Mouse (Mus musculus) ES-E14 (cell line): ENCODE data around the gene Rbmxl1. TPM values are rescaled to one million over a fixed set of nuclear protein-coding genes. Genes with fewer than 3 reads are reported as not detected.

ENCODE experiments used
- DNase-seq: peaks from one replicate; pipeline ENCODE4 v3.0.0-alpha.2; 2013; ENCODE audit warnings: low read depth, low spot score
- H3K27ac ChIP-seq: 2 replicates; pipeline ENCODE4 v1.5.1; 2012; ENCODE audit warnings: low read depth, mild to moderate bottlenecking, low read length, moderate library complexity, mixed read lengths; ENCODE audit not compliant: poor library complexity, insufficient read depth, severe bottlenecking
- H3K36me3 ChIP-seq: 2 replicates; pipeline ENCODE4 v1.6.1; 2012; ENCODE audit warnings: mild to moderate bottlenecking, low read length, moderate library complexity, mixed read lengths; ENCODE audit not compliant: control insufficient read depth, poor library complexity, insufficient read depth, severe bottlenecking
- H3K4me1 ChIP-seq, 2 experiments: fragments of 150-350 bp in 1 of 2; sonication (generic) in 1 of 2; 2 replicates each; pipeline ENCODE4 v1.6.1; 2012; ENCODE audit warnings: low read length in 2 of 2, mild to moderate bottlenecking in 1 of 2, mixed read lengths in 1 of 2; ENCODE audit not compliant: control insufficient read depth in 2 of 2, insufficient read depth in 2 of 2, poor library complexity in 1 of 2
- H3K4me3 ChIP-seq, 2 experiments: fragments of 150-350 bp in 1 of 2; sonication (generic) in 1 of 2; 2 replicates each; pipeline ENCODE4 v1.5.1; 2012; ENCODE audit warnings: low read length in 2 of 2, low read depth in 1 of 2, mild to moderate bottlenecking in 1 of 2, mixed read lengths in 1 of 2; ENCODE audit not compliant: insufficient read depth in 1 of 2, poor library complexity in 1 of 2, severe bottlenecking in 1 of 2
- H3K9ac ChIP-seq: 2 replicates; pipeline ENCODE4 v1.6.1; 2012; ENCODE audit warnings: low read depth, mild to moderate bottlenecking, low read length, mixed read lengths; ENCODE audit not compliant: poor library complexity, insufficient read depth, severe bottlenecking
- H3K9me3 ChIP-seq: fragments of 150-350 bp; sonication (generic); 2 replicates; pipeline ENCODE4 v1.6.1; 2012; ENCODE audit warnings: low read depth, mild to moderate bottlenecking, low read length; ENCODE audit not compliant: control insufficient read depth, insufficient read depth
- CHD2 ChIP-seq: IDR thresholded peaks from 2 replicates; pipeline ENCODE4 v1.6.1; 2014; ENCODE audit warnings: mild to moderate bottlenecking, low read depth, low read length, inconsistent platforms
- HCFC1 ChIP-seq: IDR thresholded peaks from 2 replicates; pipeline ENCODE4 v1.6.1; 2012; ENCODE audit warnings: low read length, inconsistent platforms, borderline replicate concordance; ENCODE audit not compliant: insufficient read depth
- MAFK ChIP-seq: IDR thresholded peaks from 2 replicates; pipeline ENCODE4 v1.6.1; 2014; ENCODE audit warnings: mild to moderate bottlenecking, low read depth, low read length, inconsistent platforms; ENCODE audit not compliant: insufficient read depth
- ZC3H11A ChIP-seq: IDR thresholded peaks from 2 replicates; pipeline ENCODE4 v1.6.1; 2012; ENCODE audit warnings: low read depth, mild to moderate bottlenecking, inconsistent platforms, low read length, borderline replicate concordance
- ZNF384 ChIP-seq: IDR thresholded peaks from 2 replicates; pipeline ENCODE4 v1.6.1; 2012; ENCODE audit warnings: low read depth, low read length, inconsistent platforms
- in situ Hi-C, 2 experiments: fragments of 600-800 bp; cut with MboI; formaldehyde crosslinking; loops; one replicate each; pipeline ENCODE4 v1.15.1; 2025; ENCODE audit warnings: low sequenced_read_pairs in 2 of 2, inconsistent platforms in 1 of 2; ENCODE audit not compliant: unreplicated experiment in 2 of 2
- total RNA-seq: library from RNA; depleted of rRNA; stranded (reverse); fragments of 300-350 nt; gene quantifications from 2 replicates; pipeline ENCODE4 v1.2.3, GENCODE M21; 2012; rRNA removed

The Rbmxl1 gene
- total RNA-seq: 90.3 and 124 TPM in 2 replicates

DNA sequence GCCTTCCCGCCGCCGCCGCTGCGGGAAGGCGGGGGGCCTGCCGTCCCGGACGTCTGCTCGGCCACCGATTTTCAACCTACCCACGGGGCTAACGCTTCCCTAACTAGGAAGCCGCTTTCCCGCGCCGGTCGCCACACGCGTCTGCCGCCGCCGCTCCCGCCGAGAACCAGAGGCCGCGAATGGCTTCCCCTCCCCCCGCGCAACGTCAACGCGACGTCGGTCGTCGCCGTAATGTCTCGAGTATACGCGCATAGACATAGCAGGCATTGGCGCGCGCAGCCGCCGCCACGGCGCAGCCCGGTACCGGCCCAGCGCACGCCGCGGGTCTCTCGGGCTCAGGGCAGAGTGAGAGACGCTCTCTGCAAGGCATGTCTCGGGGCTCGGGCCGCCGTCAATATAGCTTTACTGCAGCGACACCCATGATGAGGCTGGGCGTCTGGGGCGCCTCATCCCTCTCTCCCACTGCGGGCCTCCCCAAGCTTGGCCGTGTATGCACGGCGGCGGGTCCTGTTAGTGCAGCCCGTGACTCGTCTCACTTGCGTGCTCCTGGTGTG is at the start of gene Rbmxl1:
Rbmxl1 (minus strand) TSS at position 180 of the 554 bp plus-strand sequence.
- H3K4me3 ChIP-seq: peak within 1 kb of the TSS; percentile 83 to 99
- H3K9ac ChIP-seq: peak within 1 kb of the TSS; percentile 95
- peaks cover 8% of the 10 kb centered on the region for H3K36me3 ChIP-seq
- no peaks in the 10 kb centered on the region for H3K9me3 ChIP-seq
- peak within 1 kb of the TSS; percentile 94 for H3K27ac ChIP-seq
- H3K4me1 ChIP-seq: peaks cover 2 to 8% of the 10 kb centered on the region in 2 experiments
- DNase-seq: peak; percentile 79
- TF ChIP-seq MAFK (0 out of 2 replicates have a peak, but pooled peaks have one; percentile 6), CHD2 (0 out of 2 replicates have a peak, but pooled peaks have one; percentile 33), HCFC1 (peak; percentile 37), ZNF384 (no peak)
- in situ Hi-C loops: no loop called here

DNA sequence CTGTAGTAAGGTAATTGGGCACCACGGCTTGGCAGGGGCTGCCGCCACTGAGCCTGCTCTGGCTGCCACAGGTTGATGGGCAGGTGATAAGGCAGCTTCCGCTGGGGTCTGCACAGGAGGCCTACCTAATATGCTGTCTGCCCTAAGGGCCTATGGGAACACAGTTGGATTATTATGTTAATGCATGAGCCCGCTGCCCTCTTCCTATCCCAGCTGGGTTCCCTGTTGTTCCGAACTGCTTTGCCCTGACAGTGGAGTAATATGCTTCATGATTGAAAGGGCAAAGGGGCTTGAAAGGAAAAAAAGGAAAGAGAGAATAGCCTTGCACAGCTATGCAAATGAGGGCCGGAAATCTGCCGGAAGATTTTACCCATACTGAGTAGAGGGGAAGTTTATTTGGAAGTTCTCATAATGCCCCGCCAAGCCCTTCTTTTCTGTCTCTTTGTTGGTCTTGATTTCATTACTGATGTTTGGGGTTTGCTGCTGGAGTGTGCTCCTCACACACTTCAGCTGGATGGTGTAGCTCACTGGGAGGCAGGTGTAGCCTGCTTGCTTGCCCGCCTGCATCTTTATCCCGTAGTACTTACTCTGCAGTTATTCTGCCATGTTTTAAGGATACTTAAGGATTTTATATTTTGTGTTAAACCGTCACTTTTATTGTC is 48.2 kb upstream of the Rbmxl1 start:
- Histone ChIP-seq H3K9me3 (no peaks in the 10 kb centered on the region), H3K9ac (no peak overlapping the region), H3K4me3 (peak overlapping the region in 1 of 2 experiments; percentile 6; a peak in 2 of 4 replicates), H3K36me3 (peaks cover 12% of the 10 kb centered on the region; the same call in 1 of the 2 replicates), H3K27ac (peak overlapping the region; percentile 88; the same call in 1 of the 2 replicates), H3K4me1 (peaks cover 3 to 11% of the 10 kb centered on the region in 2 experiments; a peak in 3 of 4 replicates)
- TF ChIP-seq ZC3H11A: no peak
- no peak for TF ChIP-seq ZNF384
- no peak for TF ChIP-seq HCFC1
- no peak for TF ChIP-seq MAFK
- in situ Hi-C loops: no loop called here
- peak; percentile 42 for DNase-seq

DNA sequence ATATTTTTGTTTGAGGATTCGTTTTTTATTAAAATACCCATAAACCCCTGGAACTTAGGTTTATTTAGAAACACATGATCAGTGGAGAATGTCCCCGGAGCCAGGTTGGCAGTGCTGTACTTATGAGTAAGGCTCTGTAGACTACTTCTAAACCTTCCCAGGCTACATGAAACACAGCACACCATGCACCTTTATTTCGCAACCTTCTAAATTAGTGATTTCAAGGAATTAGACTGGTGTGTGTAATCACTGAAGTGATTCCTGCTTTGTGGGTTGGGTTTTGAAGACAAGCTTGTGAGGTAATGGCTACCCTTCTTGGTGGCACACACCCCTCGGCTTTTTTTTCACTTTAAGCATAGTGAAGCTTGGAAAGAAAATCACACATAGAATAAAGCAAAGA is 47.1 kb upstream of the Rbmxl1 start:
- in situ Hi-C loops: no loop called here
- no peak overlapping the region; the same call in 1 of the 2 replicates for H3K27ac ChIP-seq

DNA sequence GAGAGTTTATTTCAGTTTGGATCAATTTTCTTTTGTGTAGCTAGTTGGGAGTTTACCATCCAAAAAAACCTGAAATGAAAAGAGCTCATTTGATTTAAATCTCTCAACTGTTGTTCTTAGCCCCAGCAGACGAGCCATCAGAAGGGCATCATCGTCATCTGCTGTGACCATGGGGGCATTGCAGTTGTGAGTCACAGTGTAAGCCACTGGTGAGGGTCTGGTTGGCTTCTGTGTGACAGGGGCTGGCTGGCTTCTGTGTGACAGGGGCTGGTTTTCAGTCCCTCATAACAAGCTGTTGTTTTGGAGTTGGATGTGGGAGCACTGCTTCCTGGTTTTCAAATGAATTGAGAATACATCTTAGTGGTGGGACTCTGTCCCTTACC is 42.0 kb upstream of the Rbmxl1 start:
- in situ Hi-C loops: no loop called here
- H3K27ac ChIP-seq: no peak overlapping the region
- DNase-seq: no peak

More for the DNA sequence above, 47.1 kb upstream of the Rbmxl1 start:
- peaks cover 3 to 11% of the 10 kb centered on the region in 2 experiments; a peak in 3 of 4 replicates for H3K4me1 ChIP-seq
- no peak for DNase-seq
- H3K9ac ChIP-seq: no peak overlapping the region
- peaks cover 12% of the 10 kb centered on the region; the same call in 1 of the 2 replicates for H3K36me3 ChIP-seq
- no peaks in the 10 kb centered on the region for H3K9me3 ChIP-seq
- TF ChIP-seq CHD2: no peak
- no peak overlapping the region for H3K4me3 ChIP-seq

More for the DNA sequence above, 42.0 kb upstream of the Rbmxl1 start:
- Histone ChIP-seq H3K4me3 (no peak overlapping the region), H3K4me1 (peaks cover under 1 to 9% of the 10 kb centered on the region in 2 experiments), H3K36me3 (peaks cover 7% of the 10 kb centered on the region; the same call in 1 of the 2 replicates), H3K9me3 (no peaks in the 10 kb centered on the region), H3K9ac (no peak overlapping the region)
- no peak for TF ChIP-seq CHD2
